Mouse (Mus musculus) forebrain, embryonic 14.5 days (tissue): Measurements from ENCODE around the gene Zfp952. TPM values are rescaled to one million over a fixed set of nuclear protein-coding genes. Genes with fewer than 3 reads are reported as not detected.

Source experiments
- ATAC-seq: fragments of 200-750 bp; cut with Nextera tagmentation; 2 replicates; pipeline ENCODE4 v1.8.0; 2017; ENCODE audit warnings: mild to moderate bottlenecking, moderate library complexity
- DNase-seq: peaks from one replicate; pipeline ENCODE4 v3.0.0-alpha.2; 2015; ENCODE audit warnings: low spot score
- H3K27ac ChIP-seq: fragments of 300-500 bp; sonication (generic); 2 replicates; pipeline ENCODE4 v1.5.1; 2014; ENCODE audit warnings: low read depth, mild to moderate bottlenecking, control low read depth, low read length, moderate library complexity
- H3K27me3 ChIP-seq: fragments of 300-500 bp; sonication (generic); replicated peaks from 2 replicates; pipeline ENCODE4 v1.6.1; 2014; ENCODE audit warnings: low read length, control low read depth, mixed read lengths; ENCODE audit not compliant: control insufficient read depth, insufficient read depth
- H3K36me3 ChIP-seq: fragments of 300-500 bp; sonication (generic); 2 replicates; pipeline ENCODE4 v1.6.1; 2014; ENCODE audit warnings: low read length, control low read depth; ENCODE audit not compliant: control insufficient read depth, insufficient read depth
- H3K4me1 ChIP-seq: fragments of 300-500 bp; sonication (generic); 2 replicates; pipeline ENCODE4 v1.6.1; 2014; ENCODE audit warnings: antibody characterized with exemption, low read length, control low read depth; ENCODE audit not compliant: control insufficient read depth, insufficient read depth
- H3K4me2 ChIP-seq: fragments of 300-500 bp; sonication (generic); 2 replicates; pipeline ENCODE4 v1.6.1; 2014; ENCODE audit warnings: mild to moderate bottlenecking, control low read depth, low read length
- H3K4me3 ChIP-seq: fragments of 300-500 bp; sonication (generic); 2 replicates; pipeline ENCODE4 v1.5.1; 2014; ENCODE audit warnings: low read depth, low read length, control low read depth
- H3K9ac ChIP-seq: fragments of 300-500 bp; sonication (generic); 2 replicates; pipeline ENCODE4 v1.6.1; 2014; ENCODE audit warnings: mild to moderate bottlenecking, low read length, control low read depth, moderate library complexity
- H3K9me3 ChIP-seq: fragments of 300-500 bp; sonication (generic); replicated peaks from 2 replicates; pipeline ENCODE4 v1.6.1; 2016; ENCODE audit warnings: low read length, control low read depth, mixed read lengths; ENCODE audit not compliant: control insufficient read depth
- WGBS: fragments of 180-500 bp; shearing (Covaris S2); extraction: QIAGEN DNeasy Blood & Tissue Kit; methylation state at CpG from one replicate; pipeline ENCODE4 v1.1.7; 2014; 5-methylcytosine and 5-hydroxymethylcytosine counted together
- polyA plus RNA-seq: library from polyadenylated mRNA; unstranded; fragments of >200 nt; fragmentation: Nextera tagmentation; extraction: Ambion mirVana; gene quantifications from 2 replicates; pipeline ENCODE4 v1.2.1, GENCODE M21; 2014

Zfp952 gene
- polyA plus RNA-seq, 1 experiment from 2014 or later = 17.5 TPM

GRCm38 (mm10) chr17:33032900-33033891 is 40.3 kb downstream of the Zfp952 start, which contains the start of gene Zfp763:
TSS of gene Zfp763 (minus strand) at chr17:33033402.
- peak within 1 kb of the TSS; percentile 85 for H3K27ac ChIP-seq
- H3K4me2 ChIP-seq = peak within 1 kb of the TSS; percentile 53
- H3K9me3 ChIP-seq = peaks cover 5% of the 10 kb centered on the region
- no peaks in the 10 kb centered on the region for H3K27me3 ChIP-seq
- ATAC-seq (peak; percentile 99), DNase-seq (peak; percentile 94)
- peak within 1 kb of the TSS; percentile 84 for H3K4me3 ChIP-seq
- H3K36me3 ChIP-seq = no peaks in the 10 kb centered on the region
- 2% methylated on average over 27 of the region's 27 CpGs for WGBS
- H3K9ac ChIP-seq = peak within 1 kb of the TSS; percentile 93
- peaks cover 3% of the 10 kb centered on the region; the same call in 1 of the 2 replicates for H3K4me1 ChIP-seq

Other genes starting within 250 kb of the Zfp952 start
- gene Zfp871, start 204.8 kb upstream of the Zfp952 start, polyA plus RNA-seq = 44.1 and 72.0 TPM in 2 replicates
- 22.2 and 25.2 TPM in 2 replicates for gene Zfp811, start 183.2 kb upstream of the Zfp952 start, polyA plus RNA-seq
- 20.7 and 25.7 TPM in 2 replicates for gene Zfp799, start 162.9 kb upstream of the Zfp952 start, polyA plus RNA-seq
- gene Zfp870, start 101.5 kb upstream of the Zfp952 start, polyA plus RNA-seq = 8.5 and 10.9 TPM in 2 replicates
- gene Cyp4f14, start 75.8 kb upstream of the Zfp952 start, polyA plus RNA-seq = 0.10 TPM in 1 of 2 replicates, not detected in the other
- gene Cyp4f13, start 45.7 kb upstream of the Zfp952 start, polyA plus RNA-seq = 3.6 and 4.5 TPM in 2 replicates
- 12.1 and 12.7 TPM in 2 replicates for gene Zfp472, start 27.3 kb upstream of the Zfp952 start, polyA plus RNA-seq
- gene Zfp763, start 40.3 kb downstream of the Zfp952 start, polyA plus RNA-seq = 25.5 and 29.9 TPM in 2 replicates
- not detected in 2 replicates for gene 4921501E09Rik, start 74.9 kb downstream of the Zfp952 start, polyA plus RNA-seq
- 24.4 and 26.6 TPM in 2 replicates for gene Zfp563, start 96.2 kb downstream of the Zfp952 start, polyA plus RNA-seq
- 0.22 TPM in 1 of 2 replicates, not detected in the other for gene Morc2b, start 146.6 kb downstream of the Zfp952 start, polyA plus RNA-seq
- not detected in 2 replicates for gene Olfr55, start 175.3 kb downstream of the Zfp952 start, polyA plus RNA-seq
- gene Olfr239, start 198.2 kb downstream of the Zfp952 start, polyA plus RNA-seq = not detected in 2 replicates
- gene Olfr1564, start 228.6 kb downstream of the Zfp952 start, polyA plus RNA-seq = not detected in 2 replicates